Mouse (Mus musculus) lung, embryonic 14.5 days (tissue): ENCODE results near the gene Pde4d. TPM values are rescaled to one million over a fixed set of nuclear protein-coding genes. Genes with fewer than 3 reads are reported as not detected.

Experiments
- ATAC-seq: fragments of 200-750 bp; cut with Nextera tagmentation; 2 replicates; pipeline ENCODE4 v1.8.0; 2017; ENCODE audit warnings: mild to moderate bottlenecking, moderate TSS enrichment, moderate library complexity; ENCODE audit not compliant: insufficient read depth
- DNase-seq: peaks from one replicate; pipeline ENCODE4 v3.0.0-alpha.2; 2015
- H3K27ac ChIP-seq: fragments of 300-500 bp; sonication (generic); 2 replicates; pipeline ENCODE4 v1.5.1; 2014; ENCODE audit warnings: low read depth, mild to moderate bottlenecking, moderate library complexity
- H3K27me3 ChIP-seq: fragments of 300-500 bp; sonication (generic); 2 replicates; pipeline ENCODE4 v1.6.1; 2014; ENCODE audit warnings: low read length, control low read depth; ENCODE audit not compliant: insufficient read depth
- H3K36me3 ChIP-seq: fragments of 300-500 bp; sonication (generic); 2 replicates; pipeline ENCODE4 v1.6.1; 2014; ENCODE audit warnings: control low read depth; ENCODE audit not compliant: insufficient read depth
- H3K4me1 ChIP-seq: fragments of 300-500 bp; sonication (generic); 2 replicates; pipeline ENCODE4 v1.6.1; 2014; ENCODE audit warnings: antibody characterized with exemption, control low read depth; ENCODE audit not compliant: insufficient read depth
- H3K4me2 ChIP-seq: fragments of 300-500 bp; sonication (generic); 2 replicates; pipeline ENCODE4 v1.6.1; 2014; ENCODE audit warnings: mild to moderate bottlenecking
- H3K4me3 ChIP-seq: fragments of 300-500 bp; sonication (generic); 2 replicates; pipeline ENCODE4 v1.5.1; 2014; ENCODE audit warnings: low read depth, low read length
- H3K9ac ChIP-seq: fragments of 300-500 bp; sonication (generic); 2 replicates; pipeline ENCODE4 v1.6.1; 2014
- H3K9me3 ChIP-seq: fragments of 300-500 bp; sonication (generic); 2 replicates; pipeline ENCODE4 v1.6.1; 2016; ENCODE audit warnings: low read depth, low read length, control low read depth
- CTCF ChIP-seq: IDR thresholded peaks from 2 replicates; pipeline ENCODE4 v1.5.1; 2016; ENCODE audit warnings: antibody characterized with exemption, low read depth
- WGBS: fragments of 180-500 bp; shearing (Covaris S2); extraction: QIAGEN DNeasy Blood & Tissue Kit; methylation state at CpG from one replicate; pipeline ENCODE4 v1.1.7; 2014; 5-methylcytosine and 5-hydroxymethylcytosine counted together
- polyA plus RNA-seq: library from polyadenylated mRNA; unstranded; fragments of >200 nt; fragmentation: Nextera tagmentation; extraction: Ambion mirVana; gene quantifications from 2 replicates; pipeline ENCODE4 v1.2.1, GENCODE M21; 2014

Pde4d gene
- polyA plus RNA-seq, 1 experiment from 2014 or later = 16.2 TPM

GRCm38 (mm10) chr13:109906342-109906888 is 1456.7 kb downstream of the Pde4d start:
- ATAC-seq = no peak
- WGBS = 76% methylated on average over 4 of the region's 4 CpGs

DNA sequence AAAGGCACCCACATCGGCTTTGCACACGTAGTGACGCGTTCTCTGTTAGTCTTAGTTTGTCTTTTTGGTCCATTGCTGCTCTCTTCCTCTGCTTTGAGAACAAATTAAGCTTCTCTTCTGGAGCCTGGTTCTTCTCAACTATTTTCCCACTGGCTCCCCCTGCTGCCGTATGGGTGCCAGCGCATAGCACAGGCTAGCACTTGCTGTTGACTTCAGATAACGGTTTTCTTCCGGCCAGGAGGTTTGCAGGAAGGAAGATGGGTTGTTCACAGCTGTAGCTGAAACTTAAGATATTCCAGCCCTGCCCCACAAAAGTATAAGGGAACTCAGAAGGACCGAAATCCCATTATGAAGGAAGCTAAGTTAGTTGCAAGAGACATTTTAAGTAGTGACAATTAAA is 1457.9 kb downstream of the Pde4d start:
- Histone ChIP-seq H3K36me3 (no peaks in the 10 kb centered on the region), H3K4me1 (peaks cover 11% of the 10 kb centered on the region), H3K27ac (no peak overlapping the region), H3K4me3 (no peak overlapping the region), H3K9ac (no peak overlapping the region), H3K9me3 (no peaks in the 10 kb centered on the region), H3K4me2 (no peak overlapping the region), H3K27me3 (no peaks in the 10 kb centered on the region)
- 28% methylated on average over 9 of the region's 9 CpGs for WGBS
- TF ChIP-seq CTCF = peak; percentile 81
- no peak for ATAC-seq
- peak; percentile 89 for DNase-seq

More at GRCm38 (mm10) chr13:109906342-109906888, 1456.7 kb downstream of the Pde4d start:
- no peak overlapping the region for H3K9ac ChIP-seq
- no peak overlapping the region for H3K4me3 ChIP-seq
- no peaks in the 10 kb centered on the region for H3K27me3 ChIP-seq
- H3K4me1 ChIP-seq = peaks cover 11% of the 10 kb centered on the region
- no peak overlapping the region for H3K4me2 ChIP-seq
- DNase-seq = no peak
- no peak for TF ChIP-seq CTCF
- H3K27ac ChIP-seq = no peak overlapping the region
- no peaks in the 10 kb centered on the region for H3K36me3 ChIP-seq
- no peaks in the 10 kb centered on the region for H3K9me3 ChIP-seq

- Histone ChIP-seq H3K9ac (no peak overlapping the region), H3K4me2 (no peak overlapping the region), H3K27me3 (no peaks in the 10 kb centered on the region), H3K4me3 (no peak overlapping the region), H3K27ac (no peak overlapping the region), H3K9me3 (no peaks in the 10 kb centered on the region), H3K4me1 (peaks cover 11% of the 10 kb centered on the region), H3K36me3 (no peaks in the 10 kb centered on the region)
- TF ChIP-seq CTCF = no peak
- no peak for ATAC-seq
- 47% methylated on average over 3 of the region's 3 CpGs for WGBS
- DNase-seq = peak; percentile 57
Observed at GRCm38 (mm10) chr13:109908386-109908785, 1458.6 kb downstream of the Pde4d start.

- WGBS = 62% methylated on average over 8 of the region's 8 CpGs
- no peak for TF ChIP-seq CTCF
- Histone ChIP-seq H3K9ac (no peak overlapping the region), H3K9me3 (no peaks in the 10 kb centered on the region), H3K4me3 (no peak overlapping the region), H3K4me1 (peaks cover 5% of the 10 kb centered on the region; the same call in 1 of the 2 replicates), H3K27ac (no peak overlapping the region), H3K27me3 (no peaks in the 10 kb centered on the region), H3K36me3 (no peaks in the 10 kb centered on the region), H3K4me2 (no peak overlapping the region)
- DNase-seq = no peak
- ATAC-seq = no peak
Observed at GRCm38 (mm10) chr13:109909111-109909510, 1459.4 kb downstream of the Pde4d start.

GRCm38 (mm10) chr13:109910915-109911314 is 1461.2 kb downstream of the Pde4d start:
- Histone ChIP-seq H3K9me3 (no peaks in the 10 kb centered on the region), H3K9ac (no peak overlapping the region), H3K4me1 (no peaks in the 10 kb centered on the region), H3K27ac (no peak overlapping the region), H3K36me3 (no peaks in the 10 kb centered on the region), H3K27me3 (no peaks in the 10 kb centered on the region), H3K4me2 (no peak overlapping the region), H3K4me3 (no peak overlapping the region)
- TF ChIP-seq CTCF = no peak
- ATAC-seq = no peak
- no peak for DNase-seq
- 87% methylated on average over 8 of the region's 8 CpGs for WGBS

- Histone ChIP-seq H3K9ac (no peak overlapping the region), H3K27me3 (no peaks in the 10 kb centered on the region), H3K4me2 (no peak overlapping the region), H3K9me3 (no peaks in the 10 kb centered on the region), H3K4me1 (no peaks in the 10 kb centered on the region; the same call in 1 of the 2 replicates), H3K27ac (no peak overlapping the region), H3K36me3 (no peaks in the 10 kb centered on the region), H3K4me3 (no peak overlapping the region)
- TF ChIP-seq CTCF = no peak
- 79% methylated on average over 4 of the region's 4 CpGs for WGBS
- DNase-seq (no peak), ATAC-seq (no peak)
Observed at GRCm38 (mm10) chr13:109912635-109913034, 1462.9 kb downstream of the Pde4d start.

DNA sequence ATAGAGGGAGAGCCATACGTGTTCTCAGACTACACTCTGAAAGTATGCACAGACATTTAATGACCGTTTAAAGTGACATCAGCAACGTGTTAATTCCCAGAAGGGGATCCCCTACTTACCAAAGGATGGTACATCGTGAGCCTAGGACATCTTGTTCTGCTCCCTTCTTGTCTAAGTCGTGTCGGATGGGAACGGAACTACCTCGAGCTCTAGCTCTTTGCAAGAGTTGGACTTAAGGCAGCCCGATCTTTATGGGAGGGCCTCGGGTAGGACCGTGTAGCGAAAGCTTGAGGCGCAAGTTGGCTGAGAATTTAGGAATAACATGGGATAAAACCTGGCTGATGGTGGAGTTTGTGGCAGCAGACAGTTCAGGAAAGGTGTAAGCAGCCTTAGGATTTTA is 1464.5 kb downstream of the Pde4d start:
- 80% methylated on average over 13 of the region's 13 CpGs for WGBS
- no peaks in the 10 kb centered on the region for H3K27me3 ChIP-seq
- no peak for ATAC-seq
- no peaks in the 10 kb centered on the region for H3K36me3 ChIP-seq
- H3K27ac ChIP-seq = no peak overlapping the region
- H3K9me3 ChIP-seq = no peaks in the 10 kb centered on the region
- H3K4me1 ChIP-seq = no peaks in the 10 kb centered on the region; the same call in none of the 2 replicates
- no peak for TF ChIP-seq CTCF
- H3K9ac ChIP-seq = no peak overlapping the region
- H3K4me3 ChIP-seq = no peak overlapping the region
- DNase-seq = no peak
- H3K4me2 ChIP-seq = no peak overlapping the region
